11 mouse cellular contexts compared by ENCODE assay signal in the genomic region with DNA sequence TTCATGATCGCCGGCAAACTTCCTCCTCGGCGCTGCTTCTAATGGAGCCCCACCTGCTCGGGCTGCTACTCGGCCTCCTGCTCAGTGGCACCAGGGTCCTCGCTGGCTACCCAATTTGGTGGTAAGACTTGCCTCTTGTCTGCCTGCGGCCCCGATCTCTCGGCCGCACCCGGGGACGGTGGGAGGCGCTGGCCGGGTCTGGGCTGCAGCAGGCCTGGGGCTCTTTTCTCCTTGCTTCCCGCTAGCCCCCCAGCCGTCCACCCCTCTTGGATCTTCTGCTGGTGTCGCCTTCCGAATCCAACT. TPM values are rescaled to one million over a fixed set of nuclear protein-coding genes. Genes with fewer than 3 reads are reported as not detected.
DNase-seq lines count a peak whose midpoint lies in the region; ATAC-seq and TF ChIP-seq lines count a peak whose summit lies in the region.
"Had no signal": no experiment of that assay in that cellular context is flagged by ENCODE, and none has a peak within 500 bp of the region (broad histone marks: within the 10 kb centered on the region; RNA-seq: fewer than 3 reads in every experiment).

No protein-coding gene starts in this region.

- H3K9me3 ChIP-seq in heart, postnatal 0 days (replicated peaks; ENCODE audit: control insufficient read depth, low read length): no peaks in the 10 kb centered on the region
- H3K9me3 ChIP-seq in embryonic facial prominence, embryonic 11.5 days (replicated peaks; ENCODE audit: control insufficient read depth, low read length): no peaks in the 10 kb centered on the region
- no peaks in the 10 kb centered on the region for H3K9me3 ChIP-seq in hindbrain, embryonic 15.5 days
- no peaks in the 10 kb centered on the region for H3K9me3 ChIP-seq in midbrain, embryonic 15.5 days
- H3K9me3 ChIP-seq: G1E had no signal

- no peak for TF ChIP-seq CTCF in heart, postnatal 0 days (IDR thresholded peaks at IDR 0.05; ENCODE audit: low read depth)
- no peak for TF ChIP-seq CTCF in heart, adult 2 months (IDR thresholded peaks at IDR 0.05)

- peaks cover 94% of the 10 kb centered on the region for H3K27me3 ChIP-seq in heart, postnatal 0 days (ENCODE audit: control insufficient read depth, insufficient read depth, low read length)
- peaks cover 23% of the 10 kb centered on the region for H3K27me3 ChIP-seq in heart, adult 2 months (ENCODE audit: control insufficient read depth, insufficient read depth, low read length)
- H3K27me3 ChIP-seq in embryonic facial prominence, embryonic 11.5 days (ENCODE audit: control insufficient read depth, insufficient read depth, low read length): peaks cover 63% of the 10 kb centered on the region
- peaks cover 43% of the 10 kb centered on the region for H3K27me3 ChIP-seq in hindbrain, embryonic 15.5 days
- H3K27me3 ChIP-seq in midbrain, embryonic 15.5 days (replicated peaks): peaks cover 52% of the 10 kb centered on the region

- H3K36me3 ChIP-seq in heart, postnatal 0 days (replicated peaks; ENCODE audit: control insufficient read depth, insufficient read depth, low read length): no peaks in the 10 kb centered on the region
- H3K36me3 ChIP-seq in heart, adult 2 months (ENCODE audit: control insufficient read depth, insufficient read depth, low read length): no peaks in the 10 kb centered on the region
- no peaks in the 10 kb centered on the region for H3K36me3 ChIP-seq in embryonic facial prominence, embryonic 11.5 days (replicated peaks; ENCODE audit: control insufficient read depth, insufficient read depth, low read depth, low read length)
- H3K36me3 ChIP-seq in hindbrain, embryonic 15.5 days: no peaks in the 10 kb centered on the region
- no peaks in the 10 kb centered on the region for H3K36me3 ChIP-seq in midbrain, embryonic 15.5 days (replicated peaks)
- H3K36me3 ChIP-seq: G1E had no signal

- no peak for DNase-seq in heart, postnatal 0 days (ENCODE audit: low spot score)
- no peak for DNase-seq in heart, adult 2 months
- DNase-seq in embryonic facial prominence, embryonic 11.5 days (ENCODE audit: low spot score): no peak
- DNase-seq in thymus, adult 18-20 months: no peak
- DNase-seq in ovary, adult 18-20 months (ENCODE audit: low spot score): no peak
- DNase-seq: gastrocnemius, postnatal 25 days; lung, postnatal 36 days had no signal

- no peak overlapping the region for H3K9ac ChIP-seq in heart, postnatal 0 days (replicated peaks; ENCODE audit: low read depth, low read length)
- no peak overlapping the region for H3K9ac ChIP-seq in heart, adult 2 months (ENCODE audit: low read depth, low read length)
- H3K9ac ChIP-seq in embryonic facial prominence, embryonic 11.5 days (replicated peaks; ENCODE audit: low read length): no peak overlapping the region
- H3K9ac ChIP-seq in hindbrain, embryonic 15.5 days: peak overlapping the region; percentile 48
- peak overlapping the region; percentile 31 for H3K9ac ChIP-seq in midbrain, embryonic 15.5 days

- no peak for ATAC-seq in heart, postnatal 0 days (ENCODE audit: insufficient read depth, low read depth)
- ATAC-seq in embryonic facial prominence, embryonic 11.5 days (replicated peaks; ENCODE audit: insufficient number of reproducible peaks, low FRiP score, low TSS enrichment, low read depth): no peak
- no peak for ATAC-seq in hindbrain, embryonic 15.5 days (ENCODE audit: low FRiP score, low read depth)
- peak; percentile 40; the same call in 1 of the 2 replicates for ATAC-seq in midbrain, embryonic 15.5 days (replicated peaks)
- no peak for ATAC-seq in erythroid progenitor cell, adult 5-6 weeks (replicated peaks; ENCODE audit: low FRiP score, poor library complexity, severe bottlenecking)

- no peak for TF ChIP-seq EP300 in heart, postnatal 0 days (IDR thresholded peaks at IDR 0.05; ENCODE audit: low read depth)
- no peak for TF ChIP-seq EP300 in heart, adult 2 months (IDR thresholded peaks at IDR 0.05; ENCODE audit: insufficient read depth, low read depth, low read length)

- intact Hi-C loops in heart, adult 2 months (cut with DNase I): no loop called here

- H3K4me1 ChIP-seq in heart, postnatal 0 days (ENCODE audit: control insufficient read depth, insufficient read depth): no peaks in the 10 kb centered on the region
- no peaks in the 10 kb centered on the region for H3K4me1 ChIP-seq in heart, adult 2 months (ENCODE audit: control insufficient read depth, insufficient read depth, low read length)
- H3K4me1 ChIP-seq in embryonic facial prominence, embryonic 11.5 days (ENCODE audit: control insufficient read depth, insufficient read depth, low read length): no peaks in the 10 kb centered on the region; the same call in none of the 2 replicates
- H3K4me1 ChIP-seq in hindbrain, embryonic 15.5 days (replicated peaks): peaks cover 41% of the 10 kb centered on the region
- H3K4me1 ChIP-seq in midbrain, embryonic 15.5 days: peaks cover 58% of the 10 kb centered on the region

- peak overlapping the region; percentile 22 for H3K4me3 ChIP-seq in heart, postnatal 0 days (ENCODE audit: low read depth, low read length)
- H3K4me3 ChIP-seq in heart, adult 2 months: no peak overlapping the region
- H3K4me3 ChIP-seq in embryonic facial prominence, embryonic 11.5 days (ENCODE audit: low read depth, low read length): peak overlapping the region; percentile 34
- peak overlapping the region; percentile 47 for H3K4me3 ChIP-seq in hindbrain, embryonic 15.5 days
- peak overlapping the region; percentile 49 for H3K4me3 ChIP-seq in midbrain, embryonic 15.5 days

- H3K4me2 ChIP-seq in heart, postnatal 0 days (ENCODE audit: low read depth, low read length): peak overlapping the region; percentile 36
- H3K4me2 ChIP-seq in embryonic facial prominence, embryonic 11.5 days (ENCODE audit: low read depth, low read length): peak overlapping the region; percentile 54
- peak overlapping the region; percentile 91 for H3K4me2 ChIP-seq in hindbrain, embryonic 15.5 days
- peak overlapping the region; percentile 87 for H3K4me2 ChIP-seq in midbrain, embryonic 15.5 days

- 0% methylated on average over 19 of the region's 19 CpGs for WGBS in heart, postnatal 0 days
- whole genome bisulfite sequencing in heart, adult 2 months: 1% methylated on average over 19 of the region's 19 CpGs
- 1% methylated on average over 19 of the region's 19 CpGs for WGBS in embryonic facial prominence, embryonic 11.5 days
- WGBS in hindbrain, embryonic 15.5 days: under 1% methylated on average over 19 of the region's 19 CpGs
- WGBS in midbrain, embryonic 15.5 days: 1% methylated on average over 19 of the region's 19 CpGs

- no peaks in the 10 kb centered on the region for H3K79me2 ChIP-seq in heart, adult 2 months (replicated peaks; ENCODE audit: control insufficient read depth, insufficient read depth, low read length)

- H3K27ac ChIP-seq in heart, postnatal 0 days (ENCODE audit: low read depth): no peak overlapping the region
- no peak overlapping the region for H3K27ac ChIP-seq in heart, adult 2 months
- no peak overlapping the region for H3K27ac ChIP-seq in embryonic facial prominence, embryonic 11.5 days (replicated peaks; ENCODE audit: low read depth, low read length)
- no peak overlapping the region for H3K27ac ChIP-seq in hindbrain, embryonic 15.5 days (replicated peaks)
- peak overlapping the region; percentile 70 for H3K27ac ChIP-seq in midbrain, embryonic 15.5 days

- TF ChIP-seq POLR2A in heart, adult 2 months (IDR thresholded peaks at IDR 0.05; ENCODE audit: insufficient read depth, low read depth, low read length): no peak

RNA-seq across cellular contexts. Expression of a gene that starts 0.2 kb away (rescaled TPM):
- total RNA-seq in heart, postnatal 0 days (2014; rRNA removed; ENCODE audit: low replicate concordance): not detected in 2 replicates
- not detected in 2 replicates for polyA plus RNA-seq in heart, postnatal 0 days (2015; fragmentation: Nextera tagmentation; extraction: Ambion mirVana)
- total RNA-seq in heart, adult 2 months (2021): not detected
- not detected in 2 replicates for polyA plus RNA-seq in heart, adult 2 months (2012; rRNA removed)
- 4.7 and 5.3 TPM in 2 replicates for polyA plus RNA-seq in embryonic facial prominence, embryonic 11.5 days (2014; fragmentation: Nextera tagmentation; extraction: Ambion mirVana)
- polyA plus RNA-seq in hindbrain, embryonic 15.5 days (2015; fragmentation: Nextera tagmentation; extraction: Ambion mirVana): 9.4 and 11.0 TPM in 2 replicates
- polyA plus RNA-seq in midbrain, embryonic 15.5 days (2015; fragmentation: Nextera tagmentation; extraction: Ambion mirVana): 13.1 and 14.8 TPM in 2 replicates
- total RNA-seq in erythroid progenitor cell, adult 5-6 weeks (2015; ENCODE audit: low replicate concordance): not detected in 2 replicates
- not detected in 2 replicates for total RNA-seq in erythroid progenitor cell, adult 5-6 weeks (2017; ENCODE audit: low replicate concordance)
- total RNA-seq: gastrocnemius, postnatal 25 days had no signal
- polyA plus RNA-seq: G1E had no signal

RNA-seq across cellular contexts. Expression of a gene that starts 24.6 kb away (rescaled TPM):
- total RNA-seq in heart, postnatal 0 days (2014; rRNA removed; ENCODE audit: low replicate concordance): 0.92 and 3.7 TPM in 2 replicates
- 0.43 and 0.59 TPM in 2 replicates for polyA plus RNA-seq in heart, postnatal 0 days (2015; fragmentation: Nextera tagmentation; extraction: Ambion mirVana)
- under 1 TPM; 0.70 to 0.75 TPM for total RNA-seq in heart, adult 2 months (2021)
- 0.41 and 0.61 TPM in 2 replicates for polyA plus RNA-seq in heart, adult 2 months (2012; rRNA removed)
- 2.1 and 3.9 TPM in 2 replicates for polyA plus RNA-seq in embryonic facial prominence, embryonic 11.5 days (2014; fragmentation: Nextera tagmentation; extraction: Ambion mirVana)
- polyA plus RNA-seq in hindbrain, embryonic 15.5 days (2015; fragmentation: Nextera tagmentation; extraction: Ambion mirVana): 0.32 and 0.37 TPM in 2 replicates
- 0.95 and 1.3 TPM in 2 replicates for polyA plus RNA-seq in midbrain, embryonic 15.5 days (2015; fragmentation: Nextera tagmentation; extraction: Ambion mirVana)
- total RNA-seq in erythroid progenitor cell, adult 5-6 weeks (2015; ENCODE audit: low replicate concordance): not detected in 2 replicates
- total RNA-seq in erythroid progenitor cell, adult 5-6 weeks (2017; ENCODE audit: low replicate concordance): not detected in 2 replicates
- polyA plus RNA-seq: G1E had no signal

Comparison
In these comparisons a context has a peak if more than half of its experiments do, and no peak if none do; other contexts are left out.
1. H3K4me2 ChIP-seq: peak in every context shown above with its lines; median percentile 91 in hindbrain, embryonic 15.5 days; 87 in midbrain, embryonic 15.5 days; 54 in embryonic facial prominence, embryonic 11.5 days; 36 in heart, postnatal 0 days.
2. H3K9ac ChIP-seq: peak in hindbrain, embryonic 15.5 days (single experiment) and midbrain, embryonic 15.5 days (single experiment); none in heart, postnatal 0 days (single experiment), heart, adult 2 months (single experiment) and embryonic facial prominence, embryonic 11.5 days (single experiment).